Mouse (Mus musculus) spleen, postnatal 36 days (tissue): Measurements from ENCODE around the gene Trp53tg5.

Experiments
- DNase-seq, 2 experiments: peaks; one replicate each; pipeline ENCODE4 v3.0.0; 2022; ENCODE audit warnings: low spot score in 2 of 2, mixed read lengths in 1 of 2

The Trp53tg5 gene

DNA sequence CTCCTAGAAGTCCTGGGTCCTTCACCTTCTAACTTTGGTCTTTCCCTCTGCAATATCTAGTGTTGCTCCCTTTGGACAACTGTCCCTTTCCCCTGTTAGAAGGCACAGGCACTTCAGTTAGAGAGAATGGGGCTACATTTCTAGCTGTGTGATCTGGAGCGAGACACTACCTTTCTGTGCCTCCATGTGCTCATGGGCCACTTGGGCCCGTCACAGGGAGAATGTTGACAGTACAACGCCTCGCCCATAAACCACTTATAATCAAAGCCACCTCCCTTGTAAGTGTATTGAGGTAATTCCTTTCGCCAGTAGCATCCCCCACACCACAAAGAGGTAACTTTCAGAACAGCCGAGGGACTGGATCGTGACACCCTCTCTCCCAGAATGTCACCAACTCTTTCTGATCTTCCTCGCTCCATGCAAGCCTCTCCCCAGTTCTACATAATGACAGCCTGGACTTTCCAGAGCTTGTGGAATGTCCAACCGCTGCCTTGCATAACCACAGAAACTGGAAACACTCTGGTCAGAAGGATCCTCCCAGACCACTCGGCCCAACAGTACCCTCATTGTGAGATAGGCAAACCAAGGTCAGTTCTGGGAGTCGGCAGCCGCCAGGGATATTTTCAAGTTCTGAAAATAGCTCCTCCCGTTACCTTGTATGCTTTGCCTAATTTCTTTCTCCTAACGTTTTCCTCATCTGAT lies 24.0 kb downstream of the Trp53tg5 start:
- no peak for DNase-seq

DNA sequence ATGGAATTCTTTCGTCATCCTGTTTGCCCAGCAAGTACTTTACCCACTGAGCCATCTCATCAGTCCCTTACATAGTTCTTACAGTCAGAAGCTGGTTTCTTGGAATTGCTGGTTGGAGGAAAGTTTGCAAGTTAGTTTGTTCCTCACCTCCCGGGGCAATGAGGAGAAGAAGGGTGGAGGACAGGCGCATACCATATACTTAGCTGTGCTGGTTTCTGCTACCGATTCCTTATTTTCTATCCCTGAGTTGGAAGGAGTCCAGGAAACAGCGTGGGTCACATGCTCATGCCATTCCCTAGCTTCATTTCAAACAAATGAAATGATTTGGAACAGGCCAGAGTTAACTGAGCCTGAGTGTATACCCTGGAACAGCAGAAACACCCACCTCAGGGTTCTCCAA lies 24.6 kb downstream of the Trp53tg5 start:
- no peak for DNase-seq

DNA sequence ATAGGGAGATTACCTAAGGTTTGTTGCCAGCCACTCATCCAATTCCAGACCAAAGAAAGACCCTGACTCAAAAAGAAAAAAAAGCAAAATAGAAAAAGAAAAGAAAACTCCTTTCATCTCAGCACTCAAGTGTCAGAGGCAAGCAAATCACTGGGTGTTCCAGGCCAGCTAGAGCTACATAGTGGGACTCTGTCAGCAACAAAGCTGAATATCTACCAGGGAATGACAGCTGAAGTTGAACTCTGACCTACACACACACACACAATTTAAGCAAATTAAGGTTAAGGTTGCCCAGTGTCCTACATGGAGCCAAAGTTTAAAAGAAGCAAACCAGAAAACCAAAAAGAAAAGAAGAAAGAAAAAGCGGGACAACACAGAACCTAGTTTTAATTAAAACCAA lies 25.4 kb downstream of the Trp53tg5 start:
- no peak for DNase-seq

DNA sequence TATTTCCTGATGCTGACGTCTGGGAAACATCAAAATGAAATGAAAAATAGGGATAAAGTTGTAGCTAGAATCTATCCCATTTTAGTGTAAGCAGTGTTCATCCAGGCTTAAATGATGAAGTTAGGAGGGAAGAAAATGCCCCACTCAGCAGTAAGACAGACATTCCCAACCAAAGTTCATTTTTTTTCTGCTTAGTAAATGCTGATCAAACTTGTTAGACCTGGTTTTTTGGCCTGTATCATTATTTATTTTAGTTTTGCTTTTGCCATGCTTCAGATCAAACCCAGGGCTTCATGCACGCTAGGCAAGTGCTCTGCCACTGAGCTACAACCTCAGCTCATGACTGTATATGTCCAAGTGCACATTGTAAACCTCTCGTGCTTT lies 27.4 kb downstream of the Trp53tg5 start:
- DNase-seq: no peak

DNA sequence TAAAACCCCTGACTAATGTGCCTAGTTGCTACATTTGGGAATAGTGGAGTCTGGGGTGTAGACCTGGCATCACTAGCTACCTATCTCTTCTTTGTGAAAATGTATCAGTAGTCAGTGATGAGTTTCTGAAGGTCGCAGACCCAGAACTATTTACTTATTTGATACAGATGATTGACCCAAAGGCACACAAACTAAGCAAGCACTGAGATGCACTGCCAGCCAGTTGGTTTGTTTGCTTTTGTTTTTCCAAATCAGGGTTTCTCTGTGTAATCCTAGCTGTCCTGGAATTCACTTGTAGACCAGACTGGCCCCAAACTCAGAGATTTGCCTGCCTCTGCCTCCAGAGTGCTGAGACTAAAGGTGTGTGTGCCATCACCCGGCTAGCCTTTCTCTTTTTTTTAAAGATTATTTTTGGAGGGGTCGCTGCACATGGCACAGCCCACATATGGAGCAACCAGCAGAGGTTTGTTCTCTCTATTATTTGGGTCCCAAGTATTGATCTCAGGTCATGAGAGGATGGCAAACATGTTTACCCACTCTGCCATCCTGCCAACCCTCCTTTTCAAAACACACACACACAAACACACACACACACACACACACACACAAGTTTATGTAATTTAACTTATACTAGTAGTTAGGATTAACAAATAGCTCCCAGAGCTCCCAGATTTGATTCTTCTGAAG lies 28.0 kb downstream of the Trp53tg5 start:
- DNase-seq: no peak

DNA sequence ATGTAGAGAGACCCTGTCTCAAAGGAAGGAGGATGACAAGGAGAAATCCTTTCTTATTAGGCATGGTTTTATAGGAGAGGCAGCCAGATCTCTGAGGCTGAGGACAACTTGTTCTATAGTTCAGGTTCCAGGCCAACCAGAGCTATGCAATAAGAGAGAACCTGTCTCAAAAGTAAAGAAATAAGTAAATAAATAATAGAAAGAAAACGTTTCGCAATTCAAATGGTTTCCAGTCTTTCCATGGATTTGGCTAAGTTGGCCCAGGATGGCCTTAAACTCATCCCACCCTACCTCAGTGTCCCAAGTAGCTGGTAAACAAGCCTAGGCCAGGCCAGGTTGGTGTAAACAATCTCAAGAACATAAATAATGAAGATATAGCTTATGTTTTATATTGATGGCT lies 28.8 kb downstream of the Trp53tg5 start:
- DNase-seq: no peak

DNA sequence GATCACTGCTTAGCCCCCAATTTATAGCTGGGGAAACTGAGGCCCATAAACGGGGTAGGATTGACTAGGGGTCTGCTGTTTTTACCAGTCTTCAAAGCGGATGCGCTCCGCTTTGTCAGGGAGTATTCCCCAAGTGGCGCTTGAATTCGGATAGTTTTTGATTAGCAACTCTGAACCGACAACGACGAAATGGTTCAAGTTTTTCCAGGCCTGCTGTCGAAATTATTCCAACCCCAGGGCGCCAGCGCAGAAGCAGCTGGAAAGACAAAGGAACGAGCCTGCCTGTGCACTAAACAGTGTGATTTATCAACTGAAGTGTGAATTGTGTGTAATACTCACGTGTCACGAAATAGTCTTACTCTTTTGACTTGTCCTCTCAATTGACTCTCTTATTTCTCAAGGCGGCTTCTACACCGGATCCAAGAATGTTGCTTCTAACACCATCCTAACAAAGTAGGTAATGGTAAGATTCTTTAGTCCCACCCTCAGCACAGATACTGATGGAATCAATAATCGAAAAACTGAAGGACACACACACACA lies 30.0 kb downstream of the Trp53tg5 start, which contains the start of gene Sdc4:
Sdc4 (minus strand) TSS at position 428 of the 541 bp plus-strand sequence.
- DNase-seq: no peak

DNA sequence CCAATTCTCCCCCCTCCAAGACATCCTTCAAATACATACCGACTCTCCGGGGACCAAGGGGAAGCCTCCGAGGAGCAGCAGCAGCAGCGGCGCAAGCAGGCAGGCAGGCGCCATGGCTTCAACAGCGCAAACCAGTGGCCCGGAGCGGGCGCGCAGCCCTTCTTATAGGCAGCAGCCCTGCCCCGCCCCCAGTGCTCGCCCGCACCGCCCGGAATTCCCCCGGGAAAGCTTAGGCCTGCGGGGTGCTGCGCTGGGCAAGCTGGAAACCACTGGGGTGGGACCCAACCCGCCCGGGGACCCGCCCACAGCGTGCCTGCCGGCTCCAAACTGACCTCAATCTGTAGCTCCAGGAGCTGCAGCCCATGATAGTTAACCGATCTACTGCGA lies 30.5 kb downstream of the Trp53tg5 start:
- peak; percentile 83 to 85 for DNase-seq

DNA sequence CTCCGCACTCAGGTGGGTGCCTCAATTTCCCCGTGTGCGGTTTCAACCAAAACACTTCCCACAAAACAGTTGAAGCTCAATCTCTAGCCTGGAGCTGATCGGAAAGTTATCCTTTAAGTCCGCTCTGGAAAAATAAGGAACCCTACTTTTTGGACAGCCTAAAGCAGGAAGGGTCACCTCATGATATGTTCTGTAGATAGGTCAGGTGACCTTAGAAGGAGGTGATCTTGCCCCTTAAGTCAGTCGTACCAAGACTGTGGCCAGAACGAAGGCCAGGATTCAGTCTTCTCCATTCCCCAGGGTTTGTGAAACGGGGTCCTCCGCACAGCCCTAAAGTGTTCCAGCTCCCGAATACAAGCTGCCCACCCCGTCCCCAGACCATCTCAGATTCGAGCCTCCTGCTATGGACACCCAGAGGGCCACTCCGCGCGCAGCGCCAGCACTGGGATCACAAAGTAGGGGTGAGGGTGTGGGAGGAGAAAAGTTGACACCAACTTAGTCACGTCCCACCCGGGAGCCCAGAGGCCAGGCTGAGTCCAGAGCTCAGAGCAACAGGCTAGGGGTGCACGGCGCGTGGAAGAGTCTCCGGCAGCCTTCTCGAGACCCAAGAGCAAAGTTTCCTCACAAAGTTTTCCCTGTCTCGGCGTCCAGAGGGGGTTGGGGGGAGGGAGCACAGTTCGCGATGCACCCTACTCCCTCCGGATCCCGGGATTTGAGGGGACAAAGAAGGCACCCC lies 31.0 kb downstream of the Trp53tg5 start:
- peak; percentile 20 to 26 for DNase-seq

DNA sequence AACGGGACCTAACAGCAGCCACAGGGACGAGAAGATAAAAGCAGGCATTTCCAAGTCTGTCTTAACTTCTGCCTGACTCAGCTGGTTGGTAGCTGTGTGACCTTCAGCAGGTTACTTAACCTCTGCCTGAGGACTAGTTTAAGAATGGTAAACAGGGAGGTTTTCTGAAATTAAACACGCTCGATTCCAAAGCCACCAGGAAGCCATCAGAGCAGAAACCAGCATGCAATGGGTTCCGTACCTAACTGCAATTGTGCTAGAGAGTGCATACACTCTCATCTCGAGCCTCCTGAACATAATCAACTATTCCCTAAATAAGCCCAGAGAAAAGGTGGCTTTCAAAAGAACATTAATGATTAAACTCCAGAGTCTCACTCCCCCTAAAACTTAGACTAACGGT lies 31.8 kb downstream of the Trp53tg5 start:
- no peak for DNase-seq

DNA sequence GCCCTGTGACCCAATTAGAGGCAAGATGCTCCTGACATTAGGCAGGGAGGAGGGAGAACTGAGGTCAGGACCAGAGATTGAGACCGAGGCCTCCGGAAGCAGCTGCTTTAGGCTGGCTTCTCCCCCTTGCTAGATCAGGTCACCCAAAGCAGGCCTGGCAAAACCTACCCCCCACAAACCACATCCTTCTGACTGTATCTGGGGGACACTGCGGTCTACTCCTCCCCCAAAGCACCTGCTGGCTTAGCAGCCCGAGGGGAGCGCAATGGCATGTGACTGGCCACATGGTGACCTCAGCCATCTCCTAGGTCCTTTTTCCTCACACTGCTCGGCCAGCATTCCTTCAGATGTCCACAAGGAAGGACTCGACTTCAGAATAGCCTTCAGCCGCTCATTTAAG lies 32.4 kb downstream of the Trp53tg5 start:
- peak; percentile 89 to 91 for DNase-seq

DNA sequence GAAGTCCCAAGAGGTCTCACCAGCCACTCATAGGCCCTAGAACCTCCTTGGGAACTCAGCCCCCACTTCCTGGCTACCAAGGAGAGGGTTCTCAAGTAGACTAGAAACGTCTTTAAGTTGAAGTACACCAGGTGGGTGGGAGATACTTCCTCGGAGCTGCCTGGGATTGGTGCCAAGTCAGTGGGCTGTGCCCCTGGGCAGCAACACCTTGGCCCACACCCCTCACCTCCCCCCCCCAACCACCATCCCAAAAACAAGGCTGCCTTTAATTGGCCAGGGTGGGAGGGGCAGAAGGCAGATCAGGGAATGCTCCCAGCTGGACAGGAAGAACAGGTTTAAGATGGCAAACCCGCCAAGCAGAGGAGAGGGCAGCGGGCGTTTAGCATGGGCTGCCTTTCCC lies 33.2 kb downstream of the Trp53tg5 start:
- DNase-seq: no peak

DNA sequence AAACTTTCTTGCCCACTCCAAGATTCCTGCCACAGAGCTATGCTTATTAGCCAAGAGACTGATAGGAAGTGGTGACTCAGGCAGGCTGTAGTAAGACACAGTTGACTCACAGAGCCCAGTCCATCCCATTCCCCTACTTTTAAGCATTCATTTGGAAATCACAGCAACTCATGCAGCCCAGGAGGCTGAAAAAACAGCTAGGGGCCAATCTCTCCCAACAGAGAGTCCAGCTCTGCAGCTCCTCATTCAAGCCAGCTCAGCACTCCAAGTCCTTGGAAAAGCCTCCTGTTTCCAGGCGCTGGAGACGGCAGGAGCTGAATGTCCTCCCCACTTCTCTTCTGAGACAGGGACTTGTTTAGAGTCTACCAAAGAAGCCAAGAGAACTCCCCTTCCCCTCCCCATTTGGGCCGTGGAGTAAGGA lies 34.5 kb downstream of the Trp53tg5 start:
- DNase-seq: no peak

DNA sequence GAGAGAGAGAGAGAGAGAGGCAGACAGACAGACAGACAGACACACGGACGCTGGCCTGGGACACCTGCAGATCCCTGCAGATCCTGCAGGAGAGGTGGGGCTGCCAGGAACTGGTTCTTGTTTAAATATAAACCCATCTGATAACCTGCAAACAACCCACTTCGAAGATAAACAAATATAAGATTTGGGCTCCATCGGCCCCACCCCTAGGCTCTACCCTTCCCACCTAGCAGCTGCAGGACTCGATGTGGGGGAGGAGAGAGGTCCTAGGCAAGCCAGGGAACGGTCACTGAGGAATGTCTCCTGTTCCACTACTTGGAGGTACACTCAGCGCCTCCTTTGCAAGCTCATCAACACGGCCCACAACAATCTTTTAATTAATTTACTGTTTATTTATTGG lies 35.3 kb downstream of the Trp53tg5 start:
- DNase-seq: no peak

DNA sequence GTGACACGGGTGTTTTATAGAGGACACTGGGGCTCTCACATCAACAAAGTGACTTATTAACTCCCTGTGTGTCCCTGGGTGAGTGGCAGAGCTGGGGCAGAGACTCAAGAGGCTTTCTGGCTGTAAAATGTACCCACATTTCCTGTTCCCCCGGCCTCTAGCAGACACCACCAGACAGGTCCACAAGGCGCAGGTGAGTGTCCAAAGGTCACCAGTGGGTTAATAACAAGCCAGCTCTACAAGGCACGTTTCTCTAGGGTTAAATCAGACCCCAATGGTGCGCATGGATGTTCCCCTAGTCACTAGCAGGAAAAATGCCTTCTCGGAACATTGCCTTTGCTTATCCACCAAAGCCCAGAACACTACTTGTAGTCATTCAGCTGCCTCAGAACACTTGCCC lies 35.8 kb downstream of the Trp53tg5 start:
- DNase-seq: no peak

DNA sequence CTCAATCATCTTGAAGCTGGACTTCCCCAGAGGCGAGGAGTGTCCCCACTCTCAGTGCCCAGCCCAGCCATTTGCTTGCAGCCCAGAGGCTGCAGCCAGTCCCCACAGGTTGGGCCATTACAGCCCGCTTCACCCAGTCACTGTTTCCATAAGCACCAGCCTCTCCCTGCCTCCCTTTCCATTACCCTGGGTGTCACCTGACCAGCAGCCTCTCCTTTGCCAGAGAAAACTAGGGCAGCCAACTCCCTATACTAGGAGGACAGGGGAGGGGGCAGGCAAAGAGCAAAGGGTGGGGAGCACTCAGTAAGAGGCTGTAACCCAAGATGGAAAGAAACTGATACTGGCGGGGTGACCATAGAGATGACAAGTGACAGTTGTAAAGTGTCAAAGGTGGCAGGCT lies 36.6 kb downstream of the Trp53tg5 start:
- no peak for DNase-seq

DNA sequence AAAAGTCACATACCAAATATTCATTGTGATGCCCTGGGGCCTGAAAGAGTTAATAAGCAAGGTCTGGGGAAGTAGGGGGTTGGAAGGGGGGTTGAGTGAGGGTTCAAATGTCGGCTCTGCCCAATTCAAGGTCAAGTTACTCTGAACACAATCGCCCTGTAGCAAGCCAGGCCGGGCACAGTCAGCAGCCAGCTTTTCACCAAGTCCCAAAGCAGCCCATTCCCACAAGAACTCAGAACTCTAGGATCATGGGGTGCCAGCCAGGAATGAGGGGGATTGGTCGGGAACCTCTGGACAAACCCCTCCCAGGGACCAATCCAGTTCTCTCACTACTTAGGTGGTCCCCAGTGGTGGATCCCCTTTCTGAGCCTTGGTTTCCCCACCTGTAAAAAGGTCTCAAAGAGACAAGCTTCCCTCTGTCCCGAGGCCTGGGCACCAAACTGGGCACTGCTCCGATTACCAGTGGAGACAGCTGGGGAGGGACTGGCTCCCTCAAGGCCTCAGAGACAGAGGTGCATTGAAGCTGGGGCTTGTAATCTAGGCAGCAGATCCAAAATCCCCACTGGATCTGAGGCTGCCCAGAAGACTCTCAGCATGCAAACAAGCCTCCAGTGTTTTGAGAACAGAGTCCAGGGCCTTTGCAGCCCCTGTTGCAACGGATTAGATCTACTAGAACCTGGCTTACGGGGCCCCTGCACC lies 37.2 kb downstream of the Trp53tg5 start:
- no peak for DNase-seq

DNA sequence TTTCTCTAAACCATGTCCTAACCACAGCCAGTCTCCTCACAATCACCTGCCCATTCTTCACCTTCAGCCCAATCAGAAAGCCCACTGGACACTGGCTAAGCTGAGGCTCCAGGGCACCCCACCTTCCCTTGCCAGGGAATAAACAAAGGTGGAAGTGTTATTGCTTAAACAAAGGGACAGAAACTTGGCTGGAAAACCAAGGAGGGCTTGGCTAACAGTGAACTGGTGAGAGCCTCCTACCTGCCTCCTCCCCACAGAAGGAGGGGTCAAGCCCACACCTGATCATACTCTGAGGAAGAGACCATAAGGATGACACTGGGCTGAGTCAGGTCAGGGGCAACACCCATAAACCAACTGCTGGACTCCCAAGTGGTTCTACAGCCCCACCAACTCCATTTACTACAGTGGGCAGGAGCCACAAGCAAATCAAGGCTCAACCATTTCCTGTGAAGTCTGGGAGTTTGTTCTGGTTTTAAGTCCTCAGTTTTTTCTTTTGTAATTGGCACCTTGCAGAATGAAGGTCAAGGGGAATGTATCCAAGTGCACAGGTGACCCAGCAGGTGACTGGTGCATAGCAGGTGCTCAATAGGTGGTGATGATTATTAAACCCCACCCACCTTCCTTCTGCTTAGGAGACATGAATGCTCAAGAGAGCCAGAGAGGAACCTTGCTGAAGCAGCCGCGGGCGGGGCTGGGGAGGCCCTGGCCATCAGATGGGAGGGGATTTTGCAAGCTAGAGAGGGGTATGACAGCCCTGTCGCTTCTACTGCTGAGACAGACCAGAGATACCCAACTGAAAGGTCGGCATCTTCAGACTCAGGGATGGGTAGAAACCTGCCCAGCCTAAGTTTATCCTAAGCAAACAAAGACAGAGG lies 38.1 kb downstream of the Trp53tg5 start:
- peak; percentile 25 to 27 for DNase-seq

DNA sequence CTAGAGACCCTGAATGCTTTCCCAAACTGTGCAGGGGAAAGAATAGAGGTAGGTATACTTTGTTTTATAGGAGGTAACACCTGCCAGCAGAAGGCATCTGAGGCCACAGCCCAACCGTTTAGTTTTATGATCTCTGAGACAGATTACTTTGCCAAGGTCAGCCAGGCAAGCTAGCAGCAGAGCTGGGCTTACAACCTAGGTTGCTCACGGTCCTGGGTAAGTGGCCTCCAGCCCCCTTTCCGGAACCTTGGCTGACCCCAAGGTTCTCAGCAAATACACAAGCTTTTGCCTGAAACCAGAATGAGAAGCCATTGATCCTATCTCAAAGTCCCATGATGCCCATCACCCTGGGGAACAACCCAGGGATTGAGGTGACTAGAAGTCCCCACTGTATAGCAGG lies 38.8 kb downstream of the Trp53tg5 start:
- no peak for DNase-seq

DNA sequence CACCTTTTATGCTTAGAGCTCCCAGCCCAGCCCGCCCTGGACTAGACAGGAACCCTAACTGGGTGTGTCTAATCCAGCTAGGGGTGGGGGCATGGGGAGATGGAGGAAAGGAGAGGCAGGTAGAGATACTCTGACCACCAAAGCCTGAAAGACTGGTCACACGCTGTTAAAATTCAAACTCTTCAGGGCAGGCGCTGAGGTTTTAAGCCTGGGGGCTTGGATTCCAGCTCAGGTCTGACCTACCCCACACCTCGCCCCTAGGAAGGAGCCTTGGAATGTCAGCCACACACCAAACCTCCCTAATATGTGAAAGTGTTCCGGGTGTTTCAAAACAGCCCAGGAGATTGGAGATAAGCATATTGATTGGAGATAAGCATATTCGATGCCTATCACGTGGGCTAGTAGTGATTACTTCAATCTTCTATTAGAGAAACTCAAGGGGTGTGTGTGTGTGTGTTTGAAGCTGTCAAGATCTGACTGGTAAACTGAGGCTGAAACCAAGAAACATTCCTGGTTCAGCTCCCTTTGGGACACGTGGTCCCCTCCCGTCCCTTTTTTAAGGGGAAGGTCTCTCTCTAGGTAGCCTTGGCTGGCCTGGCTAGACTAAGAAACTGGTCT lies 40.1 kb downstream of the Trp53tg5 start:
- DNase-seq: no peak
